Mouse (Mus musculus): ENCODE results near the gene Cox17.

Cox17 gene

GRCm38 (mm10) chr16:38350361-38350855, 3.6 kb downstream of the Cox17 start:
- no peak for DNase-seq

GRCm38 (mm10) chr16:38350939-38351338, 4.1 kb downstream of the Cox17 start:
- DNase-seq = no peak

- DNase-seq = no peak
Measured at GRCm38 (mm10) chr16:38352031-38352430, 5.2 kb downstream of the Cox17 start.

DNA sequence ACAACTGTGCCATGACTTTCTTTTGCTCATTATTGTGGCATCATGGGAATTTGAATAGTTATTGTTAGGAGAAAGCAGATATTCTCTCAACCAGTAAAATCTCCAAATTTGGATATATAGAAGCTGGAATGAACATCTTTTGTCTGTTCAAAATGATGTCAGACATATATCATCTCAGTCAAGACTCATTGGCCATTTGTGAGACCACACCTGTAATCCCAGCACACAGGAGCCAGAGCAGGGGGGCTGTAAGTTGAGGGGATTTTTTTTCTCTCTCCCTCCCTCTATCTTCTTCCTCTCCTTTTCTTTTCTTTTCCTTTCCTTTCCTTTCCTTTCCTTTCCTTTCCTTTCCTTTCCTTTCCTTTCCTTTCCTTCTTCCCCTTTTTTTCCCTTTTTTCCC, 6.1 kb downstream of the Cox17 start:
- DNase-seq = no peak

DNA sequence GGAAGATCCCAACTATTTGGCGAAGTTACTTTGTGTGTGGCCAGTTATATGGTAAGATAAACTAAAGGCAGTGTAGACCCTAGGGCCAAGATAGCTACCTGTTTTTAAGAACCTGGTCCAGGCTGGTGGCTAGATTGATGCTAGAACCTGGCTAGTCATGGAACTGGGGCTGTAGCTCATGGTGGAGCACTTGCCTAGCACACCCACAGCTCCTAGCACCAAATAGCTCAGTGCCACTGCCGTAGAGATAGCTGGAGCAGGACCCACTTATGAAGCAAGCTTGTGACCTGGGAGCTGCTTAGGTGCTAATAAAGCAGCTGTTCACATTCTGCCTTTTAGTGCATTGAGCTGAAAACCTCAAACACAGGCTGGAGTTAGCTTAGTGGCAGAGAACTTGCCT, 6.9 kb downstream of the Cox17 start:
- no peak for DNase-seq

GRCm38 (mm10) chr16:38354185-38354913, 7.6 kb downstream of the Cox17 start:
- DNase-seq = no peak

- no peak for DNase-seq
Measured at GRCm38 (mm10) chr16:38358256-38358812, 11.5 kb downstream of the Cox17 start.

DNA sequence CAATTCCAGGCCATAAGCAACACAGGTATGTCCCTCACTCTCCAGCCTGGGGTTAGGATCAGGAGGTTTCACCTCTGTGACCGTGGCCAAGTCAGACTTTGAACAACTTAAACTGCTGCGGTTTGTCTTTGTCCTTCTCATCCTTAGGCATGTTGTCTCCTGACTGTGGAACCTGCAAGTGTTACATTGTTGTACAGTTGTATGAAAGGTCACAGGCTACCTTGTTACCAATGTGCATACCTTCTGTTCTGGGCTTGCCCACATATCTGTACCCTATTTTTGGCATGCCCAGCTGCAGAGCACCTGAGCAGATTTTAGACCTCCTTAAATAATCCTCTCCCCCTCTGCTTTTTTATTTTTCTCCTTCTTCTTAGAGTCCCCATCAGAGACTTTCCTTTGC, 12.4 kb downstream of the Cox17 start:
- DNase-seq = no peak

- no peak for DNase-seq
Measured at GRCm38 (mm10) chr16:38359857-38360256, 13.1 kb downstream of the Cox17 start.

- DNase-seq = no peak
Measured at GRCm38 (mm10) chr16:38360317-38360716, 13.5 kb downstream of the Cox17 start.

DNA sequence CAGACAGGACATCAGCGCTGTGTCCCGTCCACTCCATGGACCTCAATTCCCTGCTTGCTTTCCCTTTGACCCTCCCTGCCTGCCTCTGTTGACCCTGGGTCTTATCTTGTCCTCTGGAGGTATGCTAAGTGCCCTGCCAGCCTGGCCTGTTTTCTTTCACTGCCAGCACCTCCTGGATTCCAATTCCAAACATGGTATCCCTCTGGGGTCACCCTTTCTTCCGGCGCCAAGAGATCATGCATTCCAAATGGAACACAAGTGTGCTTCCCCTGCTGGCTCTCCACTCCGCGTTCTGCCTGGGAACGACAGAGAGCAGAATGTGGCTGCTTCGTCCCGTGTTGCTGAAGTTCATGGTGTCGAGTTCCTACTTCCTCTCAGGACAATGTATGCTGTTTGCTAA, 15.1 kb downstream of the Cox17 start, which contains the start of gene Popdc2:
Popdc2 (plus strand) TSS at position 277 of the 400 bp plus-strand sequence.
- DNase-seq = no peak

DNA sequence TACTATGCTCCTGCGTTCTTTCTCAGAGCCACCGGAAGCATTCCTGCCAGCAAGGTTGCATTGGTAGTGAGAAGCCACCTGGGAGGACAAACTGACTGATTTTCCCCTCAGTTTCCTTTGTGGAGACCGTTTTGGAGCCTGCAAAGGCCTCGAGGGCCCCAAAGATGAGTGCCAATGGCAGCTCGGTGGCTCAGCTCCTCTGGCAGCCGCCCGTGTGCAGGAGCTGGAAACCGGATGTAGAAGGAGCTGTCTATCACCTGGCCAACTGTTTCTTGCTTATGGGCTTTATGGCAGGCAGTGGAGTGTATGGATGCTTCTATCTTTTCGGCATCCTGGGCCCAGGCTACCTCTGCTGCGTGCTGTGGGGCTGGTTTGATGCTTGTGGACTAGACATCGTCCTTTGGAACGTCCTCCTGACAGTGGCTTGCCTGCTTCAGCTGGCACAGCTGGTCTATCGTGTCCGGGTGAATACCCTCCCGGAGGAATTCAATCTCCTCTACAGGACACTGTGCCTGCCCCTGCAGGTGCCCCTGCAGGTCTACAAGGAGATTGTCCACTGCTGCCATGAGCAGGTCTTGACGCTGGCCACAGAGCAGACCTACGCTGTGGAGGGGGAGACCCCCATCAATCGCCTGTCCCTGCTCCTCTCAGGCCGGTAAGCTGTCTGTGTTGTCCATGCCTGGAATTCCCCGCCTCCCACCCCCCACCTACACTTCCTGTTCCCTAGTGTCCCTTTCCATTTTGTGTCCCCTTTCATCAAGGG, 15.9 kb downstream of the Cox17 start:
- DNase-seq = no peak

GRCm38 (mm10) chr16:38363256-38363595, 16.4 kb downstream of the Cox17 start:
- DNase-seq = no peak

- DNase-seq = no peak
Measured at GRCm38 (mm10) chr16:38363657-38364056, 16.9 kb downstream of the Cox17 start.

GRCm38 (mm10) chr16:38365390-38365789, 18.6 kb downstream of the Cox17 start:
- no peak for DNase-seq

GRCm38 (mm10) chr16:38366231-38366630, 19.4 kb downstream of the Cox17 start:
- no peak for DNase-seq

- no peak for DNase-seq
Measured at GRCm38 (mm10) chr16:38368336-38368735, 21.5 kb downstream of the Cox17 start.

DNA sequence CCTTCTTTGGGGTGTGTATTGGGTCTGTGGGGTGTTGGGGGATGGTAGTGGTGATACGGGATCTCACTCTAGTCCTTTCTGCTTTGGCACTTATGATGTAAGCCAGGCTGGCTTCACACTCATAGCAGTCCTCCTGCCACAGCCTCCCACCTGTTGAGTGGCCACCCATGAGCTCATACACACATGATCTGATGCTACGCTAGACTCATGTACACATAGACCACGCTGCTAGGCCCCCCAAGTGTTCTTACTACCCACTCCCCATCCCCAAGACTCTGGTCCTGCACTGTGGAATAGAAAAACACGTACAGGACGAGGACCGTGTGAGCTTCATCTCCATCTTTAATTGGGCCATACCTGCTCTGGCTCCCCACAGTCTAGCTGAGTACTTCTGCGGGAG, 22.2 kb downstream of the Cox17 start:
- no peak for DNase-seq

DNA sequence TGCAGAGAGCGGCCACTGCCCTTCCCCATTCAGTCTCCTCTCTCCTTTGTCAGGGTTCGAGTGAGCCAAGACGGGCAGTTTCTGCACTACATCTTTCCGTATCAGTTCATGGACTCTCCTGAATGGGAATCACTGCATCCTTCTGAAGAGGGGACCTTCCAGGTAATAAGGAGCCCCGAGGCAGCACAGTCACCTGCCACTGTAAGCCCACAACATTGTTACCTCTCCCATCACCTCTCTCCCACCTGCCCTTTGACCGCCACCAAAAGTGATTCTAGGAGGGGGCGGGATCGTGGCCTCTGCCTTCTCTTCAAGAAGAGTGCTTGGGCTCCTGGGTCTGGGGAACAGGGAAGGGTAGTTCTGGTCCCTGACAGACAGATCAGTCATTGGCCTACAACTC, 22.6 kb downstream of the Cox17 start:
- DNase-seq = no peak

DNA sequence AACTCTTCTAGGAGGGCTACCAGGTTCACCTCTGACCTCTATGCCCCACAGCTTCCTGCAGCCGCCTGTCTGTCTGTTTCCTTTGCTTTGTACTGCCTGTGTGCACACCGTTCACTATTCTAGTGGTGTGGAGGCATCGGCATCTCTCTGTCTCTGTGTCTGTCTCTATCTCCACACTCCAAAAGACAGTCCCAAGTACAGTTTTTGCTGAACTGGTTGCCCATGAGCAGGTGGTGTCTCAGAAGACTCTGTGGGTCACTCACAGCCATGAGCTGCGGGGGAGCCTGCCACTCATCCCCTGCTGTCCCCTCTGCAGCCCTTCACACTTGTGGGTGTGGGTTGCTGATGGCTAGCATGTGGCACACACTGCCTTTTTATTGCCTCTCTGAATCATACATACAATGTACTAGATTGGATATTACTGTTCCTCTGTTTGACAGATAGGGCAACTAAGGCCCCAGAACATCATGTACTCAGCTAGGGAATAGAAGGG, 23.2 kb downstream of the Cox17 start:
- no peak for DNase-seq

- DNase-seq = no peak
Measured at GRCm38 (mm10) chr16:38370633-38371374, 24.0 kb downstream of the Cox17 start.

DNA sequence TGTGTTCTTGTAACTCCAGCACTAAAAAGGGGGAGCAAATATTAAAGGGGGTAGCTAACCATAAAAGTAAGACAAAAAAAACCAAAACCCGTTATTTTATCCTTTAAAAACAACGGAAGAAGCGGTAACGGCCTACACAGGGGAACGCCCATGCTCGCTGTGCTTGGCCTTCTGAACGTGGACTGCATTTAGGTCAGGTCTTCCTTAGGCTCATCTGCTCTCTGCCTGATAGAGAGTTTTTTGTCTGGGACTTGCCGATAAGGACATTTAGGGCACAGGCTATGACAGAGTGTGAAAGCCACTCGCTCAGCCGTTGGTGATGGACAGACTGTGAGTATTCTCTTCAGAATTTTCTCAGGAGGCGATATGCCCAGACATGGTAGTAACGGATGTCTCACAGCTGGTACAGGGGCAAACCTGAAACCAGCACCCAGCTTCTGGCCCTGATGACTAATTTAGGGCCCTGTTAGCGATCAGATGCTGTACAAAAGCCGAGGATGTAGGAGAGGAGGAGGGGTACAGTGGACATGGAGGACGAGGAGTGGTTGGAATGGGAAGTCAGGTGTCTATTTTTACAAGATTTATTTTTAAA, 25.0 kb downstream of the Cox17 start:
- DNase-seq = no peak

DNA sequence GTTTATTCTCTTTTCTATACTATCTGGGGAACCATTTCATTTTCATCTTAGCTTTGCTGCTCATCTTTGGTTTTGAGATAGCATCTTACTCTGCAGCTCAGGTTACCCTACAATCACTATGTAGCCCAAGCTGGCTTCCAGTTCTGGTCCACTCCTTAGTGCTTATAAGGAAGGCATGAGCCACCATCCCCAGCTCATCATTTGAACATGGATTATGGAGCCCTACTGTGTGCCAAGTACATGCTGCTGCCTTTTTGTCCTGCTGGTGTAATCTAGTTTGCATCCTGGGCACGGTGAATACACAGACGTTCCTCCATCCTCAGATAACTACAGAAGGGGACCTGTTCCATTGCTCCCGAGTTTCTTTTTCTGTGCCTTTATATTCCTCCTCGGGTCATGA, 26.1 kb downstream of the Cox17 start:
- DNase-seq = no peak
